Comparison of ENCODE assay signal across 9 mouse cellular contexts in genomic region chr11:50930469-50931014, GRCm38 (mm10). TPM values are rescaled to one million over a fixed set of nuclear protein-coding genes. Genes with fewer than 3 reads are reported as not detected.
A peak's percentile ranks its signal among the peaks of the same experiment; 100 is the strongest.
DNase-seq lines count a peak whose midpoint lies in the region; ATAC-seq and TF ChIP-seq lines count a peak whose summit lies in the region.
"Had no signal": no experiment of that assay in that cellular context is flagged by ENCODE, and none has a peak within 500 bp of the region (broad histone marks: within the 10 kb centered on the region; RNA-seq: fewer than 3 reads in every experiment).

No protein-coding gene starts in this region.

- no peak for TF ChIP-seq CTCF in ES-Bruce4 (IDR thresholded peaks at IDR 0.05; ENCODE audit: low read depth, low read length)
- TF ChIP-seq CTCF in forebrain, postnatal 0 days (IDR thresholded peaks at IDR 0.05; ENCODE audit: low read depth) = no peak
- TF ChIP-seq CTCF in stomach, postnatal 0 days (IDR thresholded peaks at IDR 0.05; ENCODE audit: low read depth) = no peak

- no peaks in the 10 kb centered on the region for H3K27me3 ChIP-seq in ES-Bruce4 (ENCODE audit: control insufficient read depth, insufficient read depth, low read length, poor library complexity, severe bottlenecking)
- no peaks in the 10 kb centered on the region for H3K27me3 ChIP-seq in forebrain, postnatal 0 days (ENCODE audit: insufficient read depth, low read length)
- peaks cover 13% of the 10 kb centered on the region for H3K27me3 ChIP-seq in liver, embryonic 16.5 days (ENCODE audit: control insufficient read depth, insufficient read depth, low read depth, low read length)
- no peaks in the 10 kb centered on the region for H3K27me3 ChIP-seq in stomach, postnatal 0 days (ENCODE audit: control insufficient read depth, insufficient read depth, low read length)

- no peak for TF ChIP-seq EP300 in ES-Bruce4 (IDR thresholded peaks at IDR 0.05; ENCODE audit: insufficient read depth, low read depth, low read length)
- TF ChIP-seq EP300 in stomach, postnatal 0 days (optimal IDR thresholded peaks at IDR 0.05) = no peak

- no peak for DNase-seq in frontal cortex, postnatal 25 days (ENCODE audit: low spot score in 2 of 2)
- peak; percentile 3 for DNase-seq in forebrain, postnatal 0 days
- no peak for DNase-seq in stomach, postnatal 0 days (ENCODE audit: low spot score)
- DNase-seq in layer of hippocampus, adult 8-10 months (ENCODE audit: low spot score in 2 of 2) = no peak

- H3K9ac ChIP-seq in ES-Bruce4 (ENCODE audit: low read depth, poor library complexity, severe bottlenecking) = peak overlapping the region; percentile 73; the same call in 1 of the 2 replicates
- H3K9ac ChIP-seq in forebrain, postnatal 0 days = peak overlapping the region; percentile 72
- H3K9ac ChIP-seq in liver, embryonic 16.5 days (ENCODE audit: low read depth, low read length) = peak overlapping the region; percentile 55; the same call in 1 of the 2 replicates
- peak overlapping the region; percentile 67 for H3K9ac ChIP-seq in stomach, postnatal 0 days (ENCODE audit: low read length)

- peak overlapping the region; percentile 89 for H3K4me2 ChIP-seq in forebrain, postnatal 0 days (ENCODE audit: low read depth)
- peak overlapping the region; percentile 83 for H3K4me2 ChIP-seq in liver, embryonic 16.5 days (ENCODE audit: low read depth, low read length)
- H3K4me2 ChIP-seq in stomach, postnatal 0 days (replicated peaks; ENCODE audit: low read depth) = peak overlapping the region; percentile 93

- WGBS in forebrain, postnatal 0 days = 33% methylated on average over 14 of the region's 14 CpGs
- 8% methylated on average over 14 of the region's 14 CpGs for WGBS in liver, embryonic 16.5 days (ENCODE audit: insufficient replicate concordance)
- 18% methylated on average over 14 of the region's 14 CpGs for WGBS in stomach, postnatal 0 days

- no peaks in the 10 kb centered on the region for H3K36me3 ChIP-seq in ES-Bruce4 (ENCODE audit: control insufficient read depth, insufficient read depth, low read length, poor library complexity, severe bottlenecking)
- no peaks in the 10 kb centered on the region for H3K36me3 ChIP-seq in forebrain, postnatal 0 days (ENCODE audit: insufficient read depth)
- no peaks in the 10 kb centered on the region for H3K36me3 ChIP-seq in liver, embryonic 16.5 days (ENCODE audit: control insufficient read depth, insufficient read depth)
- no peaks in the 10 kb centered on the region for H3K36me3 ChIP-seq in stomach, postnatal 0 days (ENCODE audit: control insufficient read depth, insufficient read depth, low read length)

- no peak for TF ChIP-seq POLR2A in ES-Bruce4 (IDR thresholded peaks at IDR 0.05; ENCODE audit: insufficient read depth, low read length)

- peak; percentile 51; the same call in 1 of the 2 replicates for ATAC-seq in frontal cortex, adult (ENCODE audit: low TSS enrichment)
- ATAC-seq in forebrain, postnatal 0 days = 0 out of 2 replicates have a peak, but pooled peaks have one; percentile 16
- ATAC-seq in liver, embryonic 16.5 days (ENCODE audit: low read depth) = no peak
- ATAC-seq in stomach, postnatal 0 days (ENCODE audit: low FRiP score, low TSS enrichment) = no peak
- ATAC-seq in megakaryocyte progenitor cell, adult 5-6 weeks (replicated peaks; ENCODE audit: poor library complexity) = no peak; the same call in 1 of the 2 replicates

- peak overlapping the region; percentile 92 for H3K4me3 ChIP-seq in ES-Bruce4 (ENCODE audit: low read depth, low read length)
- peak overlapping the region; percentile 66 for H3K4me3 ChIP-seq in forebrain, postnatal 0 days (ENCODE audit: low read depth, low read length)
- H3K4me3 ChIP-seq in liver, embryonic 16.5 days (ENCODE audit: low read depth, low read length) = peak overlapping the region; percentile 68
- H3K4me3 ChIP-seq in stomach, postnatal 0 days (ENCODE audit: low read depth, low read length) = peak overlapping the region; percentile 61

- no peaks in the 10 kb centered on the region for H3K4me1 ChIP-seq in ES-Bruce4 (ENCODE audit: control insufficient read depth, insufficient read depth, low read length)
- peaks cover 5% of the 10 kb centered on the region; the same call in 1 of the 2 replicates for H3K4me1 ChIP-seq in forebrain, postnatal 0 days (ENCODE audit: insufficient read depth)
- no peaks in the 10 kb centered on the region for H3K4me1 ChIP-seq in liver, embryonic 16.5 days (ENCODE audit: control insufficient read depth, low read depth, low read length)
- H3K4me1 ChIP-seq in stomach, postnatal 0 days (replicated peaks; ENCODE audit: control insufficient read depth, insufficient read depth) = 0 out of 2 replicates have a peak, but pooled peaks cover 2% of the 10 kb centered on the region

- H3K27ac ChIP-seq in ES-Bruce4 (ENCODE audit: insufficient read depth, low read length) = no peak overlapping the region
- H3K27ac ChIP-seq in forebrain, postnatal 0 days (ENCODE audit: low read depth, low read length) = peak overlapping the region; percentile 80
- no peak overlapping the region for H3K27ac ChIP-seq in liver, embryonic 16.5 days (ENCODE audit: low read length)
- H3K27ac ChIP-seq in stomach, postnatal 0 days (replicated peaks) = no peak overlapping the region

- no peaks in the 10 kb centered on the region for H3K9me3 ChIP-seq in ES-Bruce4 (replicated peaks; ENCODE audit: control insufficient read depth, insufficient read depth, low read length, poor library complexity, severe bottlenecking)
- H3K9me3 ChIP-seq in forebrain, postnatal 0 days (ENCODE audit: low read length) = no peaks in the 10 kb centered on the region
- H3K9me3 ChIP-seq in liver, embryonic 16.5 days (replicated peaks; ENCODE audit: control insufficient read depth, low read length) = no peaks in the 10 kb centered on the region
- no peaks in the 10 kb centered on the region for H3K9me3 ChIP-seq in stomach, postnatal 0 days (ENCODE audit: control insufficient read depth, low read length)

RNA-seq across cellular contexts. Expression of gene Zfp354b, which starts 0.9 kb away (rescaled TPM):
- 0.52 and 1.0 TPM in 2 replicates for polyA plus RNA-seq in ES-Bruce4 (2011; ENCODE audit: insufficient read depth, insufficient read length, low read depth, missing spikeins)
- total RNA-seq in forebrain, postnatal 0 days (2014; rRNA removed) = 4.6 and 5.0 TPM in 2 replicates
- polyA plus RNA-seq in forebrain, postnatal 0 days (2015; fragmentation: Nextera tagmentation; extraction: Ambion mirVana) = 2.1 and 2.3 TPM in 2 replicates
- polyA plus RNA-seq in liver, embryonic 16.5 days (2015; fragmentation: Nextera tagmentation; extraction: Ambion mirVana) = 0.13 and 0.15 TPM in 2 replicates
- polyA plus RNA-seq in stomach, postnatal 0 days (2015; fragmentation: Nextera tagmentation; extraction: Ambion mirVana) = 0.54 and 0.61 TPM in 2 replicates
- 0.10 TPM in 1 of 2 replicates, not detected in the other for total RNA-seq in megakaryocyte progenitor cell, adult 5-6 weeks (2015)
- 0.27 TPM in 1 of 2 replicates, not detected in the other for total RNA-seq in megakaryocyte progenitor cell, adult 5-6 weeks (2017)
- 1 to 10 TPM; 5.9 to 7.8 (median 6.6) TPM for total RNA-seq in layer of hippocampus, adult 8-10 months (2022)

RNA-seq across cellular contexts. Expression of gene 4933414I15Rik, which starts 13.0 kb away (rescaled TPM):
- polyA plus RNA-seq in ES-Bruce4 (2011; ENCODE audit: insufficient read depth, insufficient read length, low read depth, missing spikeins) = not detected in 2 replicates
- total RNA-seq in forebrain, postnatal 0 days (2014; rRNA removed) = not detected in 2 replicates
- polyA plus RNA-seq in forebrain, postnatal 0 days (2015; fragmentation: Nextera tagmentation; extraction: Ambion mirVana) = not detected in 2 replicates
- not detected in 2 replicates for polyA plus RNA-seq in liver, embryonic 16.5 days (2015; fragmentation: Nextera tagmentation; extraction: Ambion mirVana)
- 0.07 TPM in 1 of 2 replicates, not detected in the other for polyA plus RNA-seq in stomach, postnatal 0 days (2015; fragmentation: Nextera tagmentation; extraction: Ambion mirVana)
- not detected in 2 replicates for total RNA-seq in megakaryocyte progenitor cell, adult 5-6 weeks (2015)
- not detected in 2 replicates for total RNA-seq in megakaryocyte progenitor cell, adult 5-6 weeks (2017)
- not detected for total RNA-seq in layer of hippocampus, adult 8-10 months (2022)
- polyA plus RNA-seq: C2C12 had no signal

RNA-seq across cellular contexts. Expression of gene Zfp2, which starts 14.6 kb away (rescaled TPM):
- polyA plus RNA-seq in ES-Bruce4 (2011; ENCODE audit: insufficient read depth, insufficient read length, low read depth, missing spikeins) = 16.5 and 16.8 TPM in 2 replicates
- 39.8 and 39.9 TPM in 2 replicates for total RNA-seq in forebrain, postnatal 0 days (2014; rRNA removed)
- 29.5 and 35.2 TPM in 2 replicates for polyA plus RNA-seq in forebrain, postnatal 0 days (2015; fragmentation: Nextera tagmentation; extraction: Ambion mirVana)
- polyA plus RNA-seq in liver, embryonic 16.5 days (2015; fragmentation: Nextera tagmentation; extraction: Ambion mirVana) = 1.6 and 1.9 TPM in 2 replicates
- 3.9 and 4.6 TPM in 2 replicates for polyA plus RNA-seq in stomach, postnatal 0 days (2015; fragmentation: Nextera tagmentation; extraction: Ambion mirVana)
- total RNA-seq in megakaryocyte progenitor cell, adult 5-6 weeks (2015) = 1.8 and 3.8 TPM in 2 replicates
- 0.68 and 0.96 TPM in 2 replicates for total RNA-seq in megakaryocyte progenitor cell, adult 5-6 weeks (2017)
- total RNA-seq in layer of hippocampus, adult 8-10 months (2022) = 10 to 100 TPM; 18.2 to 27.4 (median 20.4) TPM

RNA-seq across cellular contexts. Expression of gene Prop1, which starts 23.0 kb away (rescaled TPM):
- not detected in 2 replicates for polyA plus RNA-seq in ES-Bruce4 (2011; ENCODE audit: insufficient read depth, insufficient read length, low read depth, missing spikeins)
- total RNA-seq in forebrain, postnatal 0 days (2014; rRNA removed) = 0.38 TPM in 1 of 2 replicates, not detected in the other
- not detected in 2 replicates for polyA plus RNA-seq in forebrain, postnatal 0 days (2015; fragmentation: Nextera tagmentation; extraction: Ambion mirVana)
- not detected in 2 replicates for polyA plus RNA-seq in liver, embryonic 16.5 days (2015; fragmentation: Nextera tagmentation; extraction: Ambion mirVana)
- polyA plus RNA-seq in stomach, postnatal 0 days (2015; fragmentation: Nextera tagmentation; extraction: Ambion mirVana) = not detected in 2 replicates
- not detected in 2 replicates for total RNA-seq in megakaryocyte progenitor cell, adult 5-6 weeks (2015)
- total RNA-seq in megakaryocyte progenitor cell, adult 5-6 weeks (2017) = not detected in 2 replicates
- total RNA-seq in layer of hippocampus, adult 8-10 months (2022) = not detected
- polyA plus RNA-seq: C2C12 had no signal

RNA-seq across cellular contexts. Expression of gene Olfr1378, which starts 35.8 kb away (rescaled TPM):
- not detected in 2 replicates for polyA plus RNA-seq in ES-Bruce4 (2011; ENCODE audit: insufficient read depth, insufficient read length, low read depth, missing spikeins)
- total RNA-seq in forebrain, postnatal 0 days (2014; rRNA removed) = not detected in 2 replicates
- not detected in 2 replicates for polyA plus RNA-seq in forebrain, postnatal 0 days (2015; fragmentation: Nextera tagmentation; extraction: Ambion mirVana)
- polyA plus RNA-seq in liver, embryonic 16.5 days (2015; fragmentation: Nextera tagmentation; extraction: Ambion mirVana) = not detected in 2 replicates
- polyA plus RNA-seq in stomach, postnatal 0 days (2015; fragmentation: Nextera tagmentation; extraction: Ambion mirVana) = not detected in 2 replicates
- not detected in 2 replicates for total RNA-seq in megakaryocyte progenitor cell, adult 5-6 weeks (2015)
- total RNA-seq in megakaryocyte progenitor cell, adult 5-6 weeks (2017) = not detected in 2 replicates
- not detected for total RNA-seq in layer of hippocampus, adult 8-10 months (2022)
- polyA plus RNA-seq: C2C12 had no signal

Comparison
In these comparisons a context has a peak if more than half of its experiments do, and no peak if none do; other contexts are left out.
1. ATAC-seq: peak in frontal cortex, adult (single experiment) and forebrain, postnatal 0 days (single experiment); none in liver, embryonic 16.5 days (single experiment), stomach, postnatal 0 days (single experiment) and megakaryocyte progenitor cell, adult 5-6 weeks (single experiment).
2. Peak in every context shown above with its lines, with median percentiles within 50 percentile points of each other: H3K4me3 ChIP-seq, H3K9ac ChIP-seq and H3K4me2 ChIP-seq.